ENCODE assay signal across 8 mouse cellular contexts in the genomic region with DNA sequence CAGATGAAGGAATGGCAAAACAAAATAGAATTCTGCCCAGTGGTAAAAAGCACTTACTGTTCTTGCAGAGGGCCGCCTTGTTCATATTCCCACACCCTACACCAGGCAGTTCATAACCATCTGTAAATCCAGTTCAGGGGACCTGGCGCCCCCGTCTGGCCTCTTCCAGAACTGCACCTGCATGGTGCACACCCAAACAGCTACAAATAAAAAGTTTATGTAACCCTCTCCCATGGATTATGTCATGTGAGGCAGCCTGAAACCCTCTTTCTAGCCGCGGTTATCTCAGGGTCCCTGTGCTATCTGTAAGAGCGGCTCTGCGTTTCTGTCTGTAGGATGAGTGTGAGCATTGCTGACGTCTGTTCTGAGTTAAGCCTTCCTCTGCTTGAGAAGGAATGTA. TPM values are rescaled to one million over a fixed set of nuclear protein-coding genes. Genes with fewer than 3 reads are reported as not detected.
A peak's percentile ranks its signal among the peaks of the same experiment; 100 is the strongest.
DNase-seq lines count a peak whose midpoint lies in the region; ATAC-seq lines count a peak whose summit lies in the region.

No protein-coding gene starts in this region.

- ATAC-seq in erythroblast, adult 5-6 weeks (replicated peaks; ENCODE audit: low FRiP score, poor library complexity, severe bottlenecking) = peak; percentile 70

- peak; percentile 50 for DNase-seq in gastrocnemius, adult 18-20 months (ENCODE audit: low spot score)
- DNase-seq in gastrocnemius, postnatal 25 days = no peak
- DNase-seq in 3T3-L1 (ENCODE audit: low read depth, low spot score) = peak; percentile 73
- DNase-seq in ZHBTc4 (ENCODE audit: low read depth, low spot score) = peak; percentile 82
- peak; percentile 73 to 77 for DNase-seq in kidney, postnatal 4 days
- peak; percentile 64 to 70 for DNase-seq in lung, postnatal 4 days
- peak; percentile 59 for DNase-seq in yolk sac, embryonic 10.5 days (ENCODE audit: low spot score)

RNA-seq across cellular contexts. Expression of gene Scarb1, which starts 7.6 kb away (rescaled TPM):
- 10 to 100 TPM; 10.0 to 11.0 TPM for total RNA-seq in gastrocnemius, adult 18-20 months (2021)
- total RNA-seq in gastrocnemius, postnatal 25 days (2021) = 10 to 100 TPM; 11.7 to 25.2 TPM
- total RNA-seq in erythroblast, adult 5-6 weeks (2015; ENCODE audit: low replicate concordance) = 20.9 and 28.6 TPM in 2 replicates
- 13.5 and 16.6 TPM in 2 replicates for total RNA-seq in erythroblast, adult 5-6 weeks (2017; ENCODE audit: low replicate concordance)

RNA-seq across cellular contexts. Expression of gene Gm10382, which starts 40.6 kb away (rescaled TPM):
- total RNA-seq in gastrocnemius, adult 18-20 months (2021) = under 1 TPM in 1 of 2 experiments, not detected in 1; 0.24 TPM
- not detected for total RNA-seq in gastrocnemius, postnatal 25 days (2021)
- total RNA-seq in erythroblast, adult 5-6 weeks (2015; ENCODE audit: low replicate concordance) = not detected in 2 replicates
- total RNA-seq in erythroblast, adult 5-6 weeks (2017; ENCODE audit: low replicate concordance) = 0.43 TPM in 1 of 2 replicates, not detected in the other

RNA-seq across cellular contexts. Expression of gene Ubc, which starts 41.5 kb away (rescaled TPM):
- 1,000 to 10,000 TPM; 1,764 to 2,031 TPM for total RNA-seq in gastrocnemius, adult 18-20 months (2021)
- 1,000 to 10,000 TPM in 1 of 2 experiments, 100 to 1,000 TPM in 1; 606 to 1,413 TPM for total RNA-seq in gastrocnemius, postnatal 25 days (2021)
- total RNA-seq in erythroblast, adult 5-6 weeks (2015; ENCODE audit: low replicate concordance) = 74.2 and 81.7 TPM in 2 replicates
- total RNA-seq in erythroblast, adult 5-6 weeks (2017; ENCODE audit: low replicate concordance) = 106 and 132 TPM in 2 replicates

Comparison
In these comparisons a context has a peak if more than half of its experiments do, and no peak if none do; other contexts are left out.
1. RNA of gene Ubc, which starts 41.5 kb away (total RNA-seq): 1,764 to 2,031 TPM in gastrocnemius, adult 18-20 months and 606 to 1,413 TPM in gastrocnemius, postnatal 25 days; 74.2 to 132 TPM in erythroblast, adult 5-6 weeks; every median in the first group is over 4 times any median in the second.